Mouse (Mus musculus): ENCODE measurements around the gene Mmrn1. TPM values are rescaled to one million over a fixed set of nuclear protein-coding genes. Genes with fewer than 3 reads are reported as not detected.

Mmrn1 gene
- polyA plus RNA-seq, 1 experiment from 2014 or later, result 4.1 TPM

- no peak for ATAC-seq (ENCODE audit: insufficient read depth)
- Histone ChIP-seq H3K4me1 (replicated peaks) (no peaks in the 10 kb centered on the region), H3K4me2 (no peak overlapping the region), H3K27ac (replicated peaks) (no peak overlapping the region), H3K9ac (no peak overlapping the region), H3K9me3 (replicated peaks) (no peaks in the 10 kb centered on the region), H3K27me3 (no peaks in the 10 kb centered on the region), H3K36me3 (replicated peaks) (no peaks in the 10 kb centered on the region), H3K4me3 (replicated peaks) (no peak overlapping the region)
- 57% methylated on average over 4 of the region's 4 CpGs for WGBS (ENCODE audit: insufficient replicate concordance)
These were observed 68.8 kb downstream of the Mmrn1 start for GRCm38 (mm10) chr6:60993386-60994108.

- 34% methylated on average over 6 of the region's 6 CpGs for WGBS (ENCODE audit: insufficient replicate concordance)
- Histone ChIP-seq H3K27me3 (no peaks in the 10 kb centered on the region), H3K9ac (no peak overlapping the region), H3K4me2 (no peak overlapping the region), H3K36me3 (replicated peaks) (no peaks in the 10 kb centered on the region), H3K27ac (replicated peaks) (no peak overlapping the region), H3K9me3 (replicated peaks) (no peaks in the 10 kb centered on the region), H3K4me1 (replicated peaks) (no peaks in the 10 kb centered on the region), H3K4me3 (replicated peaks) (no peak overlapping the region)
- ATAC-seq (ENCODE audit: insufficient read depth), result no peak
These were observed 69.3 kb downstream of the Mmrn1 start for GRCm38 (mm10) chr6:60994114-60994513.

GRCm38 (mm10) chr6:60994521-60994920, 69.7 kb downstream of the Mmrn1 start:
- no peaks in the 10 kb centered on the region for H3K27me3 ChIP-seq
- no peak overlapping the region for H3K4me2 ChIP-seq
- no peak overlapping the region for H3K4me3 ChIP-seq (replicated peaks)
- ATAC-seq (ENCODE audit: insufficient read depth), result no peak
- H3K9ac ChIP-seq, result no peak overlapping the region
- H3K36me3 ChIP-seq (replicated peaks), result no peaks in the 10 kb centered on the region
- WGBS (ENCODE audit: insufficient replicate concordance), result 49% methylated on average over 10 of the region's 10 CpGs
- no peaks in the 10 kb centered on the region for H3K4me1 ChIP-seq (replicated peaks)
- H3K27ac ChIP-seq (replicated peaks), result no peak overlapping the region
- H3K9me3 ChIP-seq (replicated peaks), result no peaks in the 10 kb centered on the region

GRCm38 (mm10) chr6:60995596-60995995, 70.8 kb downstream of the Mmrn1 start:
- H3K4me2 ChIP-seq, result no peak overlapping the region
- no peaks in the 10 kb centered on the region for H3K27me3 ChIP-seq
- no peak overlapping the region for H3K27ac ChIP-seq (replicated peaks)
- ATAC-seq (ENCODE audit: insufficient read depth), result no peak
- H3K4me3 ChIP-seq (replicated peaks), result no peak overlapping the region
- no peaks in the 10 kb centered on the region for H3K4me1 ChIP-seq (replicated peaks)
- no peaks in the 10 kb centered on the region for H3K36me3 ChIP-seq (replicated peaks)
- no peak overlapping the region for H3K9ac ChIP-seq
- WGBS (ENCODE audit: insufficient replicate concordance), result 65% methylated on average over 6 of the region's 6 CpGs
- H3K9me3 ChIP-seq (replicated peaks), result no peaks in the 10 kb centered on the region

GRCm38 (mm10) chr6:60996328-60996727, 71.6 kb downstream of the Mmrn1 start:
- Histone ChIP-seq H3K9me3 (replicated peaks) (no peaks in the 10 kb centered on the region), H3K36me3 (replicated peaks) (no peaks in the 10 kb centered on the region), H3K4me2 (no peak overlapping the region), H3K27ac (replicated peaks) (no peak overlapping the region), H3K4me1 (replicated peaks) (no peaks in the 10 kb centered on the region), H3K4me3 (replicated peaks) (no peak overlapping the region), H3K27me3 (no peaks in the 10 kb centered on the region), H3K9ac (no peak overlapping the region)
- WGBS (ENCODE audit: insufficient replicate concordance), result 47% methylated on average over 1 of the region's 1 CpGs
- ATAC-seq (ENCODE audit: insufficient read depth), result no peak

GRCm38 (mm10) chr6:61001003-61001790, 76.4 kb downstream of the Mmrn1 start:
- 32% methylated on average over 6 of the region's 6 CpGs for WGBS (ENCODE audit: insufficient replicate concordance)
- no peaks in the 10 kb centered on the region for H3K36me3 ChIP-seq (replicated peaks)

GRCm38 (mm10) chr6:61003916-61004765, 79.4 kb downstream of the Mmrn1 start:
- no peaks in the 10 kb centered on the region for H3K4me1 ChIP-seq (replicated peaks)
- 52% methylated on average over 3 of the region's 3 CpGs for WGBS (ENCODE audit: insufficient replicate concordance)
- H3K27me3 ChIP-seq, result no peaks in the 10 kb centered on the region
- no peak overlapping the region for H3K4me3 ChIP-seq (replicated peaks)
- ATAC-seq (ENCODE audit: insufficient read depth), result no peak
- no peaks in the 10 kb centered on the region for H3K9me3 ChIP-seq (replicated peaks)
- H3K36me3 ChIP-seq (replicated peaks), result no peaks in the 10 kb centered on the region
- H3K9ac ChIP-seq, result no peak overlapping the region
- no peak overlapping the region for H3K27ac ChIP-seq (replicated peaks)
- no peak overlapping the region for H3K4me2 ChIP-seq

More at GRCm38 (mm10) chr6:61001003-61001790, 76.4 kb downstream of the Mmrn1 start:
- no peak for ATAC-seq (ENCODE audit: insufficient read depth)
- no peak overlapping the region for H3K4me2 ChIP-seq
- H3K9me3 ChIP-seq (replicated peaks), result no peaks in the 10 kb centered on the region
- H3K27ac ChIP-seq (replicated peaks), result no peak overlapping the region
- no peak overlapping the region for H3K4me3 ChIP-seq (replicated peaks)
- H3K9ac ChIP-seq, result no peak overlapping the region
- H3K27me3 ChIP-seq, result no peaks in the 10 kb centered on the region
- no peaks in the 10 kb centered on the region for H3K4me1 ChIP-seq (replicated peaks)

GRCm38 (mm10) chr6:61013780-61014179, 89.0 kb downstream of the Mmrn1 start:
- H3K4me2 ChIP-seq, result no peak overlapping the region
- WGBS (ENCODE audit: insufficient replicate concordance), result 69% methylated on average over 5 of the region's 5 CpGs
- H3K36me3 ChIP-seq (replicated peaks), result no peaks in the 10 kb centered on the region
- no peak overlapping the region for H3K9ac ChIP-seq
- no peaks in the 10 kb centered on the region for H3K27me3 ChIP-seq
- no peak for ATAC-seq (ENCODE audit: insufficient read depth)
- no peaks in the 10 kb centered on the region for H3K9me3 ChIP-seq (replicated peaks)
- no peak overlapping the region for H3K27ac ChIP-seq (replicated peaks)
- H3K4me1 ChIP-seq (replicated peaks), result no peaks in the 10 kb centered on the region
- H3K4me3 ChIP-seq (replicated peaks), result no peak overlapping the region

GRCm38 (mm10) chr6:61019689-61020088, 94.9 kb downstream of the Mmrn1 start:
- Histone ChIP-seq H3K36me3 (replicated peaks) (no peaks in the 10 kb centered on the region), H3K27ac (replicated peaks) (no peak overlapping the region), H3K9ac (no peak overlapping the region), H3K4me2 (no peak overlapping the region), H3K4me1 (replicated peaks) (no peaks in the 10 kb centered on the region), H3K9me3 (replicated peaks) (no peaks in the 10 kb centered on the region), H3K4me3 (replicated peaks) (no peak overlapping the region), H3K27me3 (no peaks in the 10 kb centered on the region)
- no peak for ATAC-seq (ENCODE audit: insufficient read depth)
- WGBS (ENCODE audit: insufficient replicate concordance), result 54% methylated on average over 1 of the region's 1 CpGs

GRCm38 (mm10) chr6:61020995-61021394, 96.2 kb downstream of the Mmrn1 start:
- Histone ChIP-seq H3K4me1 (replicated peaks) (no peaks in the 10 kb centered on the region), H3K9me3 (replicated peaks) (no peaks in the 10 kb centered on the region), H3K9ac (no peak overlapping the region), H3K36me3 (replicated peaks) (no peaks in the 10 kb centered on the region), H3K27me3 (no peaks in the 10 kb centered on the region), H3K4me3 (replicated peaks) (no peak overlapping the region), H3K27ac (replicated peaks) (no peak overlapping the region), H3K4me2 (no peak overlapping the region)
- no peak for ATAC-seq (ENCODE audit: insufficient read depth)
- 47% methylated on average over 1 of the region's 1 CpGs for WGBS (ENCODE audit: insufficient replicate concordance)

GRCm38 (mm10) chr6:61033251-61033650, 108.5 kb downstream of the Mmrn1 start:
- H3K27ac ChIP-seq (replicated peaks), result no peak overlapping the region
- no peaks in the 10 kb centered on the region for H3K9me3 ChIP-seq (replicated peaks)
- H3K4me3 ChIP-seq (replicated peaks), result no peak overlapping the region
- H3K4me1 ChIP-seq (replicated peaks), result no peaks in the 10 kb centered on the region
- H3K27me3 ChIP-seq, result no peaks in the 10 kb centered on the region
- no peak for ATAC-seq (ENCODE audit: insufficient read depth)
- no peak overlapping the region for H3K4me2 ChIP-seq
- WGBS (ENCODE audit: insufficient replicate concordance), result 49% methylated on average over 1 of the region's 1 CpGs
- H3K9ac ChIP-seq, result no peak overlapping the region
- H3K36me3 ChIP-seq (replicated peaks), result no peaks in the 10 kb centered on the region
